Mouse (Mus musculus): ENCODE data around the gene Zbtb17. TPM values are rescaled to one million over a fixed set of nuclear protein-coding genes. Genes with fewer than 3 reads are reported as not detected.

The Zbtb17 gene
- polyA plus RNA-seq, 2 experiments: 5.1 to 8.7 TPM

- no peak overlapping the region for H3K4me3 ChIP-seq (ENCODE audit: insufficient read depth in 1 of 2, low read depth in 2 of 2, low read length in 2 of 2)
- no peak overlapping the region for H3K27ac ChIP-seq
- ATAC-seq (ENCODE audit: insufficient read depth): no peak
- TF ChIP-seq EP300 (IDR thresholded peaks at IDR 0.05; ENCODE audit: low read depth): no peak
- TF ChIP-seq CTCF (IDR thresholded peaks at IDR 0.05; ENCODE audit: low read depth): no peak
- no peak overlapping the region for H3K9ac ChIP-seq (replicated peaks)
- peaks cover 11% of the 10 kb centered on the region for H3K9me3 ChIP-seq (ENCODE audit: control insufficient read depth, low read length)
- peaks cover 89% of the 10 kb centered on the region for H3K36me3 ChIP-seq (replicated peaks; ENCODE audit: control insufficient read depth, insufficient read depth, low read depth)
- no peaks in the 10 kb centered on the region for H3K4me1 ChIP-seq (replicated peaks; ENCODE audit: control insufficient read depth in 2 of 2, insufficient read depth in 2 of 2, low read length in 1 of 2)
- peak; percentile 12 to 42 (median 16) for DNase-seq (ENCODE audit: low read depth in 3 of 3, low spot score in 3 of 3)
- WGBS (ENCODE audit: insufficient replicate concordance): 65% methylated on average over 16 of the region's 16 CpGs
- no peak overlapping the region for H3K4me2 ChIP-seq (ENCODE audit: low read depth)
- H3K27me3 ChIP-seq (ENCODE audit: control insufficient read depth, insufficient read depth, low read length): no peaks in the 10 kb centered on the region
Measured at GRCm38 (mm10) chr4:141477681-141478102, 33.2 kb downstream of the Zbtb17 start.

- no peak for DNase-seq (ENCODE audit: low read depth in 3 of 3, low spot score in 3 of 3)
- Histone ChIP-seq H3K4me1 (replicated peaks; ENCODE audit: control insufficient read depth in 2 of 2, insufficient read depth in 2 of 2, low read length in 1 of 2) (no peaks in the 10 kb centered on the region), H3K27ac (no peak overlapping the region), H3K4me2 (ENCODE audit: low read depth) (no peak overlapping the region), H3K4me3 (ENCODE audit: insufficient read depth in 1 of 2, low read depth in 2 of 2, low read length in 2 of 2) (no peak overlapping the region), H3K27me3 (ENCODE audit: control insufficient read depth, insufficient read depth, low read length) (no peaks in the 10 kb centered on the region), H3K9ac (replicated peaks) (no peak overlapping the region), H3K36me3 (replicated peaks; ENCODE audit: control insufficient read depth, insufficient read depth, low read depth) (peaks cover 89% of the 10 kb centered on the region), H3K9me3 (ENCODE audit: control insufficient read depth, low read length) (peaks cover 11% of the 10 kb centered on the region)
- ATAC-seq (ENCODE audit: insufficient read depth): no peak
- TF ChIP-seq CTCF (IDR thresholded peaks at IDR 0.05; ENCODE audit: low read depth) (no peak), EP300 (IDR thresholded peaks at IDR 0.05; ENCODE audit: low read depth) (no peak)
- 90% methylated on average over 23 of the region's 23 CpGs for WGBS (ENCODE audit: insufficient replicate concordance)
Measured at GRCm38 (mm10) chr4:141478225-141478624, 33.8 kb downstream of the Zbtb17 start.

DNA sequence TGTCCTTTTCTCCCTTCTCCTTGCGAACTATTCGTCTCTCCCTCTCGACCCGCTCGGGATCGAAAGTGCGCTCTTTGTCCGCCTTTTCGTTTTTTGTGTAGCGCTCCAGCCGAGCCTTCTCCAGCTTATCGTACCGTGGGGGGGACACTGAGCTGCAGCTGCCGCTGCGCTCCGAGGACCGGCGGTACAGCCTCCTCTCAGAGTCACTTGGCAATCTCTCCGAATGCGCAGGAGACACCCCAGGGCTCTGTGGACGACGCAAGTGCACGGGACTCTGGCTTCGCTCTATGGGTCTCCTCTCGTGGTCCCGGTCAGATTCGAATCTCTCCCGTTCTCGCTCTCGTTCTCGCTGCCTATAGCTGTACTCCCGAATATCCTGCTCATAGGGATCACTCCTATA is 34.3 kb downstream of the Zbtb17 start:
- no peaks in the 10 kb centered on the region for H3K27me3 ChIP-seq (ENCODE audit: control insufficient read depth, insufficient read depth, low read length)
- TF ChIP-seq CTCF (IDR thresholded peaks at IDR 0.05; ENCODE audit: low read depth) (no peak), EP300 (IDR thresholded peaks at IDR 0.05; ENCODE audit: low read depth) (no peak)
- DNase-seq (ENCODE audit: low read depth in 3 of 3, low spot score in 3 of 3): no peak
- H3K4me1 ChIP-seq (replicated peaks; ENCODE audit: control insufficient read depth in 2 of 2, insufficient read depth in 2 of 2, low read length in 1 of 2): no peaks in the 10 kb centered on the region
- H3K4me3 ChIP-seq (ENCODE audit: insufficient read depth in 1 of 2, low read depth in 2 of 2, low read length in 2 of 2): no peak overlapping the region
- no peak overlapping the region for H3K9ac ChIP-seq (replicated peaks)
- no peak overlapping the region for H3K27ac ChIP-seq
- H3K4me2 ChIP-seq (ENCODE audit: low read depth): no peak overlapping the region
- no peak for ATAC-seq (ENCODE audit: insufficient read depth)
- H3K9me3 ChIP-seq (ENCODE audit: control insufficient read depth, low read length): peaks cover 11% of the 10 kb centered on the region
- H3K36me3 ChIP-seq (replicated peaks; ENCODE audit: control insufficient read depth, insufficient read depth, low read depth): peaks cover 89% of the 10 kb centered on the region
- WGBS (ENCODE audit: insufficient replicate concordance): 97% methylated on average over 32 of the region's 32 CpGs

GRCm38 (mm10) chr4:141479411-141479810 is 35.0 kb downstream of the Zbtb17 start:
- TF ChIP-seq CTCF (IDR thresholded peaks at IDR 0.05; ENCODE audit: low read depth) (no peak), EP300 (IDR thresholded peaks at IDR 0.05; ENCODE audit: low read depth) (no peak)
- no peak overlapping the region for H3K27ac ChIP-seq
- ATAC-seq (ENCODE audit: insufficient read depth) (no peak), DNase-seq (ENCODE audit: low read depth in 3 of 3, low spot score in 3 of 3) (no peak)
- H3K4me1 ChIP-seq (replicated peaks; ENCODE audit: control insufficient read depth in 2 of 2, insufficient read depth in 2 of 2, low read length in 1 of 2): no peaks in the 10 kb centered on the region
- 94% methylated on average over 8 of the region's 8 CpGs for WGBS (ENCODE audit: insufficient replicate concordance)
- no peak overlapping the region for H3K4me3 ChIP-seq (ENCODE audit: insufficient read depth in 1 of 2, low read depth in 2 of 2, low read length in 2 of 2)
- H3K27me3 ChIP-seq (ENCODE audit: control insufficient read depth, insufficient read depth, low read length): no peaks in the 10 kb centered on the region
- peaks cover 87% of the 10 kb centered on the region for H3K36me3 ChIP-seq (replicated peaks; ENCODE audit: control insufficient read depth, insufficient read depth, low read depth)
- H3K9me3 ChIP-seq (ENCODE audit: control insufficient read depth, low read length): peaks cover 11% of the 10 kb centered on the region
- no peak overlapping the region for H3K4me2 ChIP-seq (ENCODE audit: low read depth)
- H3K9ac ChIP-seq (replicated peaks): no peak overlapping the region

DNA sequence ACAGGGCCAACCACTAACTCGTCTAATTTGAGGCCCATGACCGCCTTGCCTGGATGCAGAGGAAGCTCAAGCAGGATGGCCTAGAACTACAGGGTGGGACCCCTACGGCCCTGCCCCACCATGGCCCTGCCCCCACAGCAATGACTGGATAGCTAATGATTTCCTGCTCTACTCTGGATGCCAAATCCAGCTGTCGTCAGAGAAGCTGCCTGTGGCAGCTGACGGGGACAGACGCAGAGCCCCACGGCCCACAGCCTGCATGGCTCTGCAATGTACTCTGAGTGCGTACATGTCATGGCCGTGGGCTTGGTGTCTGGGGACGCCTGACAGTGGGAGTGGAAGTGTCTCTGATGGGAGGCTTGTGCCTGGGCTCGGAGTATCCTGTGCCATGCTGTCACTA is 39.6 kb downstream of the Zbtb17 start:
- H3K27me3 ChIP-seq (ENCODE audit: control insufficient read depth, insufficient read depth, low read length): no peaks in the 10 kb centered on the region
- no peaks in the 10 kb centered on the region for H3K9me3 ChIP-seq (ENCODE audit: control insufficient read depth, low read length)
- TF ChIP-seq EP300 (IDR thresholded peaks at IDR 0.05; ENCODE audit: low read depth): no peak
- TF ChIP-seq CTCF (IDR thresholded peaks at IDR 0.05; ENCODE audit: low read depth): no peak
- H3K4me3 ChIP-seq (ENCODE audit: insufficient read depth in 1 of 2, low read depth in 2 of 2, low read length in 2 of 2): no peak overlapping the region
- H3K27ac ChIP-seq: no peak overlapping the region
- 81% methylated on average over 11 of the region's 11 CpGs for WGBS (ENCODE audit: insufficient replicate concordance)
- no peaks in the 10 kb centered on the region for H3K4me1 ChIP-seq (replicated peaks; ENCODE audit: control insufficient read depth in 2 of 2, insufficient read depth in 2 of 2, low read length in 1 of 2)
- H3K4me2 ChIP-seq (ENCODE audit: low read depth): no peak overlapping the region
- no peak overlapping the region for H3K9ac ChIP-seq (replicated peaks)
- ATAC-seq (ENCODE audit: insufficient read depth) (no peak), DNase-seq (ENCODE audit: low read depth in 3 of 3, low spot score in 3 of 3) (no peak)
- peaks cover 77% of the 10 kb centered on the region for H3K36me3 ChIP-seq (replicated peaks; ENCODE audit: control insufficient read depth, insufficient read depth, low read depth)
